Mouse (Mus musculus) lung, embryonic 14.5 days (tissue): ENCODE measurements at regions not wholly inside any gene's neighbourhood (a gene's known extent, or its start where the extent isn't known, plus 50 kb on each side); places are given as distances from the start of the nearest gene placed in this dataset.

Experiments
- ATAC-seq: fragments of 200-750 bp; cut with Nextera tagmentation; 2 replicates; pipeline ENCODE4 v1.8.0; 2017; ENCODE audit warnings: mild to moderate bottlenecking, moderate TSS enrichment, moderate library complexity; ENCODE audit not compliant: insufficient read depth
- DNase-seq: peaks from one replicate; pipeline ENCODE4 v3.0.0-alpha.2; 2015
- H3K27ac ChIP-seq: fragments of 300-500 bp; sonication (generic); 2 replicates; pipeline ENCODE4 v1.5.1; 2014; ENCODE audit warnings: low read depth, mild to moderate bottlenecking, moderate library complexity
- H3K27me3 ChIP-seq: fragments of 300-500 bp; sonication (generic); 2 replicates; pipeline ENCODE4 v1.6.1; 2014; ENCODE audit warnings: low read length, control low read depth; ENCODE audit not compliant: insufficient read depth
- H3K36me3 ChIP-seq: fragments of 300-500 bp; sonication (generic); 2 replicates; pipeline ENCODE4 v1.6.1; 2014; ENCODE audit warnings: control low read depth; ENCODE audit not compliant: insufficient read depth
- H3K4me1 ChIP-seq: fragments of 300-500 bp; sonication (generic); 2 replicates; pipeline ENCODE4 v1.6.1; 2014; ENCODE audit warnings: antibody characterized with exemption, control low read depth; ENCODE audit not compliant: insufficient read depth
- H3K4me2 ChIP-seq: fragments of 300-500 bp; sonication (generic); 2 replicates; pipeline ENCODE4 v1.6.1; 2014; ENCODE audit warnings: mild to moderate bottlenecking
- H3K4me3 ChIP-seq: fragments of 300-500 bp; sonication (generic); 2 replicates; pipeline ENCODE4 v1.5.1; 2014; ENCODE audit warnings: low read depth, low read length
- H3K9ac ChIP-seq: fragments of 300-500 bp; sonication (generic); 2 replicates; pipeline ENCODE4 v1.6.1; 2014
- H3K9me3 ChIP-seq: fragments of 300-500 bp; sonication (generic); 2 replicates; pipeline ENCODE4 v1.6.1; 2016; ENCODE audit warnings: low read depth, low read length, control low read depth
- CTCF ChIP-seq: IDR thresholded peaks from 2 replicates; pipeline ENCODE4 v1.5.1; 2016; ENCODE audit warnings: antibody characterized with exemption, low read depth
- WGBS: fragments of 180-500 bp; shearing (Covaris S2); extraction: QIAGEN DNeasy Blood & Tissue Kit; methylation state at CpG from one replicate; pipeline ENCODE4 v1.1.7; 2014; 5-methylcytosine and 5-hydroxymethylcytosine counted together

DNA sequence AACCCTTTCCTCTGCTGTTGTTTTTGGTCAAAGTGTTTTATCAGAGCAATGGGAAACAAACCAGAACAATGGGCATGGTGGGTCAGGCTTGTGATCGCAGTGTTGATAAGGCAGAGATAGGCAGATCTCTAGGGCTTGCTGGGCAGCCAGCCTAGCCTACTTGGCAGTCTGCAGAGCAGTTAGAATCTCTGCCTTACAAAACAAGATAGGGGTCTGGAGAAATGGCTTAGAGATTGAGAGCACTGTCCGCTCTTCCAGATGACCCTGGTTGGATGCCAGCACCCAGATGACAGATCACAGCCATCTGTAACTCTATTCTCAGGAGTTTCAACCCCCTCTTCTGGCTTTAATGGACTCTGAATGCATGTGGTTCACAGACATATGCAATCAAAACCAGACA, 289.7 kb upstream of the Thsd7b start:
- H3K9me3 ChIP-seq = no peaks in the 10 kb centered on the region
- H3K27me3 ChIP-seq = no peaks in the 10 kb centered on the region
- no peak overlapping the region for H3K9ac ChIP-seq
- H3K4me2 ChIP-seq = no peak overlapping the region
- DNase-seq (peak; percentile 3), ATAC-seq (no peak)
- no peak for TF ChIP-seq CTCF
- H3K36me3 ChIP-seq = no peaks in the 10 kb centered on the region
- WGBS = 70% methylated on average over 2 of the region's 2 CpGs
- no peaks in the 10 kb centered on the region for H3K4me1 ChIP-seq
- H3K27ac ChIP-seq = no peak overlapping the region
- no peak overlapping the region for H3K4me3 ChIP-seq

DNA sequence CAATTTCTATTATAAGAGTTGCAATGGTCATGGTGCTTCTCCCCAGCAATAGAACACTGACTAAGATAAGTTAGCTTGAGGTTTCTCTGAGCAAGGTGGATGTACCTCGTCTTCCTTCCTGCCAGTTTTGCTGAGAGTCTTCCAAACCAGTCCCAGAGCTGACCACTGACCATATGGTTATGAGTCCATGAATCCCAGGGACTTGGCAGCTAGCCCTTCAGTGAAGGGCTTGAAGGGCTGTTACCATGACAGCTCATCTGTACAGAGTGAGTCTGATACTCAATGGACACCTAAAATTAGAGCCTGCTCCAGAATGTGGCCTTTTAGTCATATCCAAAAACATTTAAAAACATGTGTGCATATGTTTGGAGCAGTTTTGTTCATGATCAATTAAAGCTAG, 297.5 kb upstream of the Thsd7b start:
- no peak overlapping the region for H3K27ac ChIP-seq
- DNase-seq (no peak), ATAC-seq (no peak)
- 71% methylated on average over 1 of the region's 1 CpGs for WGBS
- no peak for TF ChIP-seq CTCF
- no peaks in the 10 kb centered on the region for H3K27me3 ChIP-seq
- no peaks in the 10 kb centered on the region for H3K9me3 ChIP-seq
- no peaks in the 10 kb centered on the region for H3K4me1 ChIP-seq
- no peaks in the 10 kb centered on the region for H3K36me3 ChIP-seq
- no peak overlapping the region for H3K4me2 ChIP-seq
- H3K4me3 ChIP-seq = no peak overlapping the region
- H3K9ac ChIP-seq = no peak overlapping the region

DNA sequence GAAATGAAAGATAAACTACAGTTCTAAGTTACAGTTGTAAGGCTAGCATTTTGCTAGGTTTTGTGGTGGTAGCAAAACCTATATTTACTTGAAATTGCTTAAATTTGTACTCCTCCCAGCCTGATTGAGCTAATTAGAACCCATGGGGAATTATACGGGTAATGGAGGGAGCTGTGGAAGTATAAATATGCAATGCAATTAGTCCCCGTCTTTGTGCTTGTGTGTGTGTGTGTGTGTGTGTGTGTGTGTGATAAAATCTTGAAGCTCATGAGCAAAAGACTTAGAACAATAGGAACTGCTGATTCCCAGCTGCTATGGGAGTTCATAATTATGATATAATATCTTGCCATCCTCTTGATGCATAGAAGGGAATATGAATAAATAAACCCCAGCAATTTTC, 321.7 kb upstream of the Thsd7b start:
- Histone ChIP-seq H3K27ac (no peak overlapping the region), H3K4me2 (no peak overlapping the region), H3K4me3 (no peak overlapping the region), H3K9me3 (no peaks in the 10 kb centered on the region), H3K9ac (no peak overlapping the region), H3K27me3 (no peaks in the 10 kb centered on the region), H3K4me1 (no peaks in the 10 kb centered on the region), H3K36me3 (no peaks in the 10 kb centered on the region)
- WGBS = 72% methylated on average over 2 of the region's 2 CpGs
- TF ChIP-seq CTCF = no peak
- DNase-seq = no peak
- no peak for ATAC-seq

DNA sequence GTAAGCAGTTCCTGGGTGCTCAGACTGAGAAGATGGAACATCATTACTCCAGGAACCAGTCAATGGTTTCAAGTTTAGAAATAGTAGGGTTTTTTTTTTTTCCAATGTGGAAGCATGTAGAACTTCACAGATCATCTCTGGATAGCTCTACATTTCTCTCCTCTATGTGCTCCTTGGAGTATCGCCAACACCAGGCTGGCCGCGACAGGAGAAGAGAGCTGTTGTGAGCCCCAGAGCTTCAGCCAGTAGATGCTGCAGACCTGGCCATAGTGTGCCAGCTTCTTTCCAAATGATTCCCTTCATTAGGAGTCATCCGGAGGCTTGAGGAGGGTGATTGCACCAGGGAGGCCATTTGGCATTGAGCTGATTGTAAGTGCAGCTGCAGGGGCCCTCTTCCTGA, 322.6 kb upstream of the Thsd7b start:
- DNase-seq = no peak
- TF ChIP-seq CTCF = no peak
- Histone ChIP-seq H3K4me1 (no peaks in the 10 kb centered on the region), H3K9ac (no peak overlapping the region), H3K27me3 (no peaks in the 10 kb centered on the region), H3K4me3 (no peak overlapping the region), H3K4me2 (no peak overlapping the region), H3K9me3 (no peaks in the 10 kb centered on the region), H3K27ac (no peak overlapping the region), H3K36me3 (no peaks in the 10 kb centered on the region)
- ATAC-seq = no peak
- 78% methylated on average over 4 of the region's 4 CpGs for WGBS

DNA sequence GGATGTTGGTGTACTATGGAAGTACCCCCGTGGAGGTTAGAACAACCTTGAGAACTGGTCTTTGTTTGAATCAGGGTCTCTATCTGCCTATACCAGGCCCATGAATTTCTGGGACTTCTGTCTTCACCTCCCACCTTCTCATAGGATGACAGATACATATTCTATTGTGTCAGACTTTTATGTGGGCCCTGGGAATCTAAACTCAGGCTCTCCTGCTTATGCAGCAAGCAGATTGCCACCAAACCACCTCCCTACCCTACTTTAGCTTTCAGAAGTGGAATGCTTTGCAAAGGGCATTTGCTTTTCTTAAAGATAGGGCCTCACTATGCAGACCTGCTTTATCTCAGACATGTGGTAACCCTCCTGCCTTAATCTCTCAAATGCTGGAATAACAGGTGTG, 322.7 kb upstream of the Cxcr4 start:
- Histone ChIP-seq H3K4me3 (no peak overlapping the region), H3K36me3 (no peaks in the 10 kb centered on the region), H3K4me1 (no peaks in the 10 kb centered on the region), H3K9ac (no peak overlapping the region), H3K4me2 (no peak overlapping the region), H3K27me3 (no peaks in the 10 kb centered on the region), H3K27ac (no peak overlapping the region), H3K9me3 (no peaks in the 10 kb centered on the region)
- DNase-seq (no peak), ATAC-seq (no peak)
- no peak for TF ChIP-seq CTCF
- WGBS = 74% methylated on average over 1 of the region's 1 CpGs

DNA sequence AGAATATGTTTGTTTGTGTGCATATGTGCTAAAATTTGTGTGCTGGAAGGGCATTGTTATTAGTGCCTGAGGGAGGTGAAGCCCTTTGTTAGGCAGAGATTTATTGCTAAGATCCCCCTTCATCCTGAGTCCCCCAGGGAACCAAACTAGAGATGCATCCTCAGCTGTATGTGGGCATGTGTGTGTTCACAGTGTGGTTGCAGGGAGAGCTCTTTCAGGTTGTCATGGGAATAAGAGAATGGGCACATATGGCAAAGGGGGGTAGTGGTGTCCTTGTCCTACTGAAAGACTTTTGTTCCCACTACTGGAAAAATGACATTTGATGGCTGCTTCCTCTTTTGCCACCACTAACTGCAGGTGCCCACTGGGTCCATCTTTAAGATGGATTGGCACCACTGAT, 320.4 kb upstream of the Cxcr4 start:
- H3K27ac ChIP-seq = no peak overlapping the region
- H3K36me3 ChIP-seq = no peaks in the 10 kb centered on the region
- DNase-seq (no peak), ATAC-seq (no peak)
- no peaks in the 10 kb centered on the region for H3K9me3 ChIP-seq
- H3K9ac ChIP-seq = no peak overlapping the region
- no peak overlapping the region for H3K4me3 ChIP-seq
- no peak overlapping the region for H3K4me2 ChIP-seq
- H3K27me3 ChIP-seq = no peaks in the 10 kb centered on the region
- no peaks in the 10 kb centered on the region for H3K4me1 ChIP-seq
- no peak for TF ChIP-seq CTCF

DNA sequence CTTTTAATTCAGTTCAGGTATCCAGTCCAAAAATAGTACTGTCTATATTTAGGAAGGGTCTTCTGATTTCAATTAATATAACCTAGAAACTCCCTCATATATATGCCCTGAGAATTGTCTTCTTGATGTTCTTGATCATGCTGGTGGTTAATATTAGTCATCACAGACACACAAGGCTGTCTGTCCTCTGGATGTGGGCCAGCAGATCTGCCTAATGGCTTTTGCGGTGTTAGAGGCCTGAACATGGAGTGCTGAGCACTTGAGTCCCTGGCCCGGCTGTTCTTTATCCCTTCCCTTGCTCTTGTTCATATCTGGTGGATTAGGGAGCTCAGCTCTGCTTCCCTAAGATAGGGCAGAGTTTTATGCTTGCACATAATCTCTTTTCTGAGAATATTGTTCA, 315.5 kb upstream of the Cxcr4 start:
- 69% methylated on average over 2 of the region's 2 CpGs for WGBS
- Histone ChIP-seq H3K27me3 (no peaks in the 10 kb centered on the region), H3K36me3 (no peaks in the 10 kb centered on the region), H3K4me1 (no peaks in the 10 kb centered on the region), H3K27ac (no peak overlapping the region), H3K4me3 (no peak overlapping the region), H3K9ac (no peak overlapping the region), H3K4me2 (no peak overlapping the region), H3K9me3 (no peaks in the 10 kb centered on the region)
- no peak for TF ChIP-seq CTCF
- peak; percentile 32 for DNase-seq
- no peak for ATAC-seq

DNA sequence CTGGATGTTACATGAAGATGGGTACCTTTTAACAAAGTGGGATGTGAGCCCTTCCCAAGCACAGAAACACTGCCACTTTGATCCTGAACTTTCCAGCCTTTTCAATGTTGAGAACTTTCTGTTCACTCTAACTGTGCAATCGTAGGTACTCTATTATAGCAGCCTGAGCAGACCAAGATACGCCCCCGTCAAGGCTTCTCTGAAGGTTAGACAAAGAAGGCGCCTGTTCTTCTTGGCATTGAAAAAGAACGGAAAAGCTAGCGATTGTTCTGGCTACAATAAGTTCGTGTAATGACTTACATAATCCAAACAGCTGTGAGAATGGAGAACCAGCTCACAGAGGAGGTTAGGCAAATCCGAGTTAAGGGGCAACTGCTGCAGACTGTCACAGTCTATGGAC, 305.9 kb upstream of the Cxcr4 start:
- Histone ChIP-seq H3K9me3 (no peaks in the 10 kb centered on the region), H3K4me3 (no peak overlapping the region), H3K27me3 (no peaks in the 10 kb centered on the region), H3K27ac (no peak overlapping the region), H3K4me2 (no peak overlapping the region), H3K4me1 (no peaks in the 10 kb centered on the region), H3K36me3 (no peaks in the 10 kb centered on the region), H3K9ac (no peak overlapping the region)
- no peak for ATAC-seq
- DNase-seq = no peak
- TF ChIP-seq CTCF = no peak
- 80% methylated on average over 8 of the region's 8 CpGs for WGBS
